Mouse (Mus musculus): ENCODE data around the gene Mogat2.
A peak's percentile ranks its signal among the peaks of the same experiment; 100 is the strongest.

Mogat2 gene

DNA sequence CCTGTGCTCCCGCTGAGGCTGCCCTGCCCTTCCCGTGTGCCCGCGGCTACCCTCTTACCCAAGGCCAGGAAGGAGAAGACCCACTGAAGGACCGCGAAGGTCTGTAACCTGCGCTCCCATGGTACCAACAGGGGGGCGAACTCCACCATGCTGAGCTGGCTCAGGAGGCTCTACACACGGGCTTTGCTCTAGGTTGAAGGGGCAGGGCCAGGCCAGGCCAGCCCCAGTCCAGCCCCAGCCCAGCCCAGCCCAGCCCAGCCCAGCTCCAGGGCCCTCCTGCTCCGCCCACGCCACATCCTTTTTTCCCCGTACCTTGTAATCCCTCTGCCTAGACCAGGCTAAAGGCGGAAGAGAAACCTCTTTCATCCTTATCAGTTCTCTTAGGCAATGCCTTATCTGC, at the start of gene Mogat2:
Gene Mogat2 (minus strand): TSS at position 203 of the 400 bp plus-strand sequence.
- DNase-seq: peak in 1 of 2 experiments; percentile 57

DNA sequence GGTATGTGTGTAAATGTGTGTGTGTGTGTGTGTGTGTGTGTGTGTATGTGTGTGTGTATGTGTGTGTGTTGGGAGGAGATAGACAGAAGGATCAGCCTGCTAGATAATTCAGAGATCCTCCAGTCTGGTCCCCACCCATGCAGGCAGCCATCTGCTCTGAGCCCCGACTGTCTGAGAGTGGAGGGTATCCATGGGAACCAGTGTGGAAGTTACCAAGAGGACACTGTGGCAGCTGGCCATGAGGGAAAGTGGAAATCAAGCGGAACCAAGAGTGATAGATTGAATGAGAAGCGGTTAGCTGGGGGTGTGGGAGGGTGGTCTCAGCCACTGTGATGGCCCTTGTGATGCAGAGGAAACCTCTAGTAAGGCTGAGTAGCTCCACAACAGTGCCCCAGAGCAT, 48.9 kb upstream of the Mogat2 start:
- no peak for DNase-seq

DNA sequence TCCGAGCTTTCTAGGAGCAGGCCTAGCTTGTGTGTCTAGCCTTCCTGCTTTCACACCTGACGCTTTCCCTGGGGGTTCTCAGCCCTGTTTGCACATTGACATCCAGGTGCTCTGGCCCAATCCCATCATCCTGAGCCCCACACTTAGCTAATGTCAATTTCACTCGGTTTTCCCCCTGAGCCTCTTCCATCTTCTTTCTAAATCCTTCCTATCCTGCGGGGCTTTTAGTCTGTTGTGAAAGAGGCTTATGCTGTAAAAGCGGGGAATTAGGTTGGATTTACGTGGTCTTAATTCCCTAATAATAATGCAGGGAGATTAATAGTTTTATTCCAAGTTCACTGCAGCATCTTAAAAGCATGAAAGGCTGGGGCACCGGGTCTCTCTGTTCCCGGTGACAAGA, 41.2 kb upstream of the Mogat2 start:
- no peak for DNase-seq

DNA sequence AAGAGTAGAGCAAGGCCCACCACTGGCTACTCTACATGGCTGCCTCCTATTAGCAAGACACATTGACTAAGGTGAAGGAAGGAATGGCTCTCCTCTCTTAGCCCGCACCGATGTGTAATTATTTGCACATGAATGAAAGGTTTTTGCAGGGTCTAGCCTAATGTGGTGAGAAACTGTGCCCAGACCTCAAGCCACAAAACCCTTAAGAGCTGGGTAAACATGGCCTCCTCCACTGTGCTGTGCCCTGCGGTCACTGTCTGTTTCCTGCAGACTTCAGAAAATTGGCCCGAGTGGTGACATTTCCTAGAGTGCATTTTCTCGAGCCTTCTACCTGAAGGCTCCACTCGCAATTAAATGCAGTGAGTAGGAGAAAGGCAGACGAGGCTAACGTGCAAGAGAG, 39.9 kb upstream of the Mogat2 start:
- no peak for DNase-seq

DNA sequence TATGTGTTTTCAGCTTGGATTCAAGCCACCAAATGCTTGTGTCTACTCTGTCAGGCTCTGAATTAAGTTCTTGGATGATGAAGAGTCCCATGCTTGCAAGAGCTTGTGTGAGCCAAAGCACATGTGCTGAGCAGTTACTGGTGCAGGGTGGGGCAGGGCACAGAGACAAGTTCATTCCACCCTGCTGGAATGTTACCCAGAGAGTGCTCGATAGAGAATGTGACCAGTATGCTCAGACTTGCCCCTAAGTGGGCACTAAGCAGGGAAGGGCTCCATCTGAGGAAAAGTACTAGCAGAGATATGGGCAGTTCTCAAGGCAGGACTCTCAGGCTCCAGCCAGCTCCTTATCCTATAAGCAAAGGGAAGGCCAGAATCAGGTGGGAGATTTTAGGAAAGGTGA, 38.3 kb upstream of the Mogat2 start:
- DNase-seq: no peak

DNA sequence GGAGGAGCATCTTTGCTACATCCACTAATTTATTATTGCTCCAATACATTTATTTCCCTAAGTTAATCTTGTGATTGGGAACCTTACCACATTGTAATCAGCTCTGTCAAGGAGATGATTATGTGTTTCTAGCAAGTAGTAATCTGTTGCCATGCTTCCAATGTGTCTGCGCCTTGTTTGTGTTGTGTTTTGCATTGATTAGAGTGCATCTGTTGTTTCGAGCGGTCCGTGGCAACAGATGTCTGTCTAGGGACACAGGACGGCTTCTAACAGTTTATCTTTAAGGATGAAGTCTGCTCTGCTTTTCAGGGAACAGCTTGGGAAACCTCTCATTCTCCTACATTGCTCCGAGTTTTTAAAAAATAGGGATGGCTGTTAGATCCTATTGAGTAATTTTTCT, 36.7 kb upstream of the Mogat2 start:
- DNase-seq: no peak

DNA sequence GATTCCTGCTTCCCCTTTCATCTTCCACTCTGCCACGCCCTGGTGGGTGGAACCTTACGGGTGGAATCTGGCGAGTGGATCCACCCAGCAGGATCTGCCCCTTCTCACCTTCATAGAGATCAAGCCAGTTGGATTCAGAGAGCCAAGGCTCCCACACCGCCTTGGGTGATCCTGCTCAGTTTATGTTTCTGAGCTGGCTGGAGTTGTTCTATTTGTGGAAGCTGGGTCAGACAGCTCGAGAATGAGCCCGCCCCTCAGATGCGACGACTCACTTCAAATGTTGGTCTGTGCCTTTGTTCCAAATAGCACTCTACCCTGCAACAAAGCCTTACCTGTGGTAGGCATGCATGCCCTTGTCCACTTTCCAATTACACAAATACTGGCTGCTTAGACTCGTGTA, 33.2 kb upstream of the Mogat2 start:
- no peak for DNase-seq

DNA sequence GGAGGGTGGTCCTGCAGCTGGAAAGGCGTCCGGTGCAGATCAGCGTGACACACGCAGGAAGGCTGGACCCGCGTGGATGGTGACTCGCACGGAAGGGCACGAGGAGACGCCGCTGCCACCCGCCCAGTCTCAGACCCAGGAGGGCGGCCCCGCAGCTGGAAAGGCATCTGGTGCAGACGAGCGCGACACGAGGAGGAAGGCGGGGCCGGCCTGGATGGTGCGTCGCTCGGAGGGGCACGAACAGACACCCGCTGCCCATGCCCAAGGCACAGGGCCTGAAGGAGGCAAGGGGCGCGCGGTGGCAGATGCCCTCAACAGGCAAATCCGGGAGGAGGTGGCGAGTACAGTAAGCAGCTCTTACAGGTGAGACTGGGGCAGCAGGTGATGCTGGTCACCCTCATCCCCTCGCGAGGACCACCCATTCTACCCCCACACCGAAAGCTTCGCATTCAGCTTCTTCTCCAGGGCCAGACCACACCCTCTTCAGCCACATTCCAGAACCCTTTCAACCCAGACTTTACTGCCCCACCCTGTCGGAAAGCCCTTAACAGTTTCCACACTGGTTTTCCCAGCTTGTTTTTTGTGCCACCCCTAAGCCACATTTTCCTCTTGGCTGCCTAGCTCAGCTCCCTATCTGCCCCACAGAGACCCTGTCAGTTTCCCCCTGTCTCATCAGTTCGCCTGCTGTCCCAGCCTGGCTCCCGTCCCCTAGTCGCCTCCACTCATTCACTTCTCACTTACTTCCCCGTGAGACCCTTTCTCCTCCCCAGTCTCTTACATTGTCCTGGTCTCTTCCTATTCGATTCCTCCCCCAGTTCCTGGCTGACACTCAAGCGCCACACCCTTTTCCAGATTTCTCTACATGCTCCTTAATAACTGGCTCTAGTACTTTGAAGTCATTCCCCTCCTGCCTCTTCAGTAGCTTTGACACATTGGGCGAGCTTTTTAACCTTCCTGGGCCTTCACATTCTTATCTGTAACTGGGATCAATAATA, 30.8 kb upstream of the Mogat2 start:
- DNase-seq: peak in 1 of 2 experiments; percentile 18

DNA sequence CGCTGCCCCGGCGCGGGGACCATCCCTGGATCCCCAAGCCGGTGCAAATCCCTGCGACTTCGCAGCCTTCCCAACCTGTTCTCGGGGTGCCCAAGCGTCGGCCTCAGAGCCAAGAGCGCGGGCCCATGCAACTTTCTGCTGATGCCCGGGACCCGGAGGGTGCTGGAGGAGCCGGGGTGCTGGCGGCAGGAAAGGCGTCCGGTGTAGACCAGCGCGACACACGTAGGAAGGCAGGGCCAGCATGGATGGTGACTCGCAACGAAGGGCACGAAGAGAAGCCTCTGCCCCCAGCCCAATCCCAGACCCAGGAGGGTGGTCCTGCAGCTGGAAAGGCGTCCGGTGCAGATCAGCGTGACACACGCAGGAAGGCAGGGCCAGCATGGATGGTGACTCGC, 30.1 kb upstream of the Mogat2 start:
- DNase-seq: no peak

DNA sequence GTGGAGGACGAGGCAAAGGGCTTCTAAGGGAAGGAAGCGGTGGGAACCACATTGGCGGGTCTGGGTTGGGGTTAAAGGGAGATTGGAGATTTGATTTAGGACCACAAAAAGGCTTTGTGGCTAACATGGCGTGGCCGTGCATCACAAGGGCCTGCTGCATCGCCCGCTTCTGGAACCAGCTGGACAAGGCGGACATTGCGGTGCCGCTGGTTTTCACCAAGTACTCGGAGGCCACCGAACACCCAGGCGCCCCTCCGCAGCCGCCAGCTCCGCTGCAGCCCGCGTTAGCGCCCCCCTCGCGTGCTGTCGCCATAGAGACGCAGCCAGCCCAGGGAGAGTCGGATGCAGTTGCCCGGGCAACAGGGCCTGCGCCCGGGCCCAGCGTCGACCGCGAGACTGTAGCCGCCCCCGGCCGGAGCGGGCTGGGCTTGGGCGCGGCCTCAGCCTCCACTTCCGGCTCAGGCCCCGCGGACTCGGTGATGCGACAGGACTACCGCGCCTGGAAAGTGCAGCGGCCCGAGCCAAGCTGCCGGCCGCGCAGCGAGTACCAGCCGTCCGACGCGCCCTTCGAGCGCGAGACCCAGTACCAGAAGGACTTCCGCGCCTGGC, 29.6 kb upstream of the Mogat2 start:
- peak; percentile 30 to 64 for DNase-seq

DNA sequence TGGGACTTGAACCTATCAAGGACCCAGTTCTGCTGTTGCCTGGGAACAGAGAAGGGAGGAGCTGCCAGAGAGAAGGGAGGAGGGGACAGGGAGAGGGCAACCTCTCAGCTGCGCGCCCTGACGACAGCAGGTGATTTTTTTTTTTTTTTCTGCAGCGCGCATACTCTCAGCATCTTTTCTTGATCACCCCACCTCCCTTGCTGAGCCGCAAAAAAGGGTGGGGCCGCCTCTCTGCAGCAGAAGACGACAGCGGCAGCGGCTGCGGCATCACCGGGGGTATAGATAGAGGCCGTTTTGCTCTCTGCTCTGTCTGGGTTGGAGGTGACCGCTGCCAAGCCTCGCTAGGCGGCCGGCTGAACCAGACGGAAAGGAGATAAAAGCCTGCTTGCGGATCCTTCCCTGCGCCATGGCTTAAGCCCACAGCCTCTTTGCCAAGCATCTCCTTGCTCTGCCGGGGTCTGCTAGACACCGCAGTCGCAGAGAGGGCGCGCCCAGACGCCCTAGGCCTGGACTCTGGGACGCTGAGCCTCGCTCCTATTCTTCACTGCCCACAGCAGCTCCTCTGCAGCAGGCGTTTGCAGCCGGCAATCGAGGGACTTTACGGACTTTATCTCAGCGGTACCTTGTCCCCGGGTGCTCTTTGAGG, 29.0 kb upstream of the Mogat2 start, which contains the start of gene Map6:
Gene Map6 (plus strand): TSS at position 197 of the 646 bp plus-strand sequence.
- peak in 1 of 2 experiments; percentile 3 for DNase-seq

DNA sequence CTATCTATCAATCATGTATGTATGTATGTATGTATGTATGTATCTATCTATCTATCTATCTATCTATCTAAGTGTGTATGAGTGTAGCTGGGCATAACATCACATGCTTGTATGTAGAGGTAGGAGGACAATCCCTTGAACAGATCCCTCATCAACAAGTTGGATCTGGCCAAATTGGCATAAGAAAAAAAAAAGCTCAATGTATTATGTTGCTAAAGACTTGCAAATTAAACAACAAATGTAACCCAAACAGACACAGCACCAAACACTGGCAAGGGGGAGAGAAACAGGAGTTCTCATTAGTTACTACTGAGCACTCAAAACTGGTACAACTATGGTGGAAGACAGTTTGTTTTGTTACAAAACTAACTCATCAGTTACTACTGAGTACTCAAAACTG, 26.2 kb upstream of the Mogat2 start:
- DNase-seq: no peak

DNA sequence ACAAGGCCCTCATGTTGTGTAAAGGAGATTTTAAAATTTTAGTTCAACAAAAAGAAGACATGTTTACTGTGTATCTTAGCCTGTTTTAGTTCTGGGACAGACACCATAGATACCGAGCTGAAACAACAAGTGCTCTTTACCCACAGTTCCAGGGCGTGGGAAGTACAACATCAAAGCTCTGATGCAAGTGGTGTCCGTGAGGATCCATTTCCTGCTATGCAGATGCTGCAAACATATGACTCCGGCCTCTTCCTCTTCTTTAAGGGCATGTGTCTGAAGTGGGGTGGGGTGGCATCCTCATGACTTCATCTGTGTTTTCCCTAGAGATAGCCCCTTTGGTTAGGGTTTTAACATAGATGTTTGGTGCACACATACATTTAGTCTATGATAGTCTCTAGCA, 25.1 kb upstream of the Mogat2 start:
- no peak for DNase-seq

DNA sequence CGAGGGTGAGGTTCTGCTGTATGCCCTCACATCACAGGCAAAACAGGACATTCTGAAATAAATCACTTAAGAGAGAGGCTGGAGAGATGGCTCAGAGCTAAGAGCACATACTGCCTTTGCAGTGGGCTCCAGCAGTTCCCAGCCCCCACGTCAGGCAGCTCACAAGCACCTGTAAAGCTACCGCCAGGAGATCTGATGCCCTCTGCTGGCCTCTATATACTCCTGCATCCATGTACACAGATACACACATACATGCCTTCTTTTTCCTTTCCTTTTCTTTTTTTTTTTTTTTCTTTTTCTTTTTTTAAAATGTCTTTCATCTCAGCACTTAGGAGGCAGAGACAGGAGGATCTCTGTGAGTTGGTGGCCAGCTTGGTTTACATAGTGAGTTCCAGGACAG, 23.5 kb upstream of the Mogat2 start:
- DNase-seq: no peak

DNA sequence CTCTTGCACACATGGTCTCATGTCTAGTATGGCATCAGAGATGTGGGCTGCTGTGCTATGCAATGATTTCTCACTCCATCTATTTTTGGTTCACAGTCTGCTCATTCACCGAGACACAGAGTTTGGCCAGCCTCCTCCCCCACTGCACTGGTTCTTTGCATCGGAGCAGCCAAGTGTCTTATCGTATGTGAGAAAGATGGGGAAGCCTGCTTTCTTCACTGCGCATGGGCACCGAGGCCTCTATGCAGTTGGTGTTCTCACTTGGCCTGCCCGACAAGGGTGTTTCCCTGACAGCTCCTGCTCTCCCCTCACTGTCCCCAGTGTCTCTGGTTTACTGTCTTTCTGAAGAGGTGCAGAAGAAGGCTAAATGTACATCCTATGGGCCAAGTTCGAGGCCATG, 16.6 kb upstream of the Mogat2 start:
- DNase-seq: no peak

DNA sequence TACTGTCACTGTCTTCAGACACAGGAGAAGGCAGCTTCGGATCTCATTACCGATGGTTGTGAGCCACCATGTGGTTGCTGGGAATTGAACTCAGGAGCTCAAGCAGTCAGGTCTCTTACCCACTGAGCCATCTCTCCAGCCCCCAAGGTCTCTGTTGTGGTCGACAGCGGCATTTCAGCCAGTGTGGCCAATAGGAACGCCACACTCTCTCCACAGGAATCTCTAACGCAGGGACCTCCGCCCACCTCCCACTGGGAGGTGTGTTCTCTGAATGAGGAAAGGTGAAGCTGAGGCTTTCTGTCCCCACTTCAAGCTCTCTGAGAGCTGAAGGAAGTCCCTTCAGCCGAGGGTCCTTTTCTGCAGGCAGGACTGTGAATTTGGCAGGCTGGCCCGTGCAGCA, 12.0 kb upstream of the Mogat2 start:
- no peak for DNase-seq

DNA sequence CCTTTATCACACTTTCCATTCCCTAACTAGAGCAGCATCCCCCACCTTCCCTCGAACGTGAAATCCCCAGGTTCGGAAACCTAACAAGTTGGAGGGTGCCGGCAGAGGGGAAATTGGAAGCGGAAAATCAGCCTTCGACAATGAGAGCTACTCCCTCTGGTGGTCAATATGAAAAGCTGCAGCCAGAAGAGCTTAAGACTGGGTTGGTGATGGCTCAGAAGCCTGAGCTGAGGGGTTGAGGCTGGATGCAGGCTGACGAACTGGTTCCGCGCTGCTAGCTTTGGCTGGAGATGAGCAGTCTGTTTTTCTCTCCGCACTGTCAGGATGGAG, 11.1 kb upstream of the Mogat2 start:
- DNase-seq: peak; percentile 52 to 57

DNA sequence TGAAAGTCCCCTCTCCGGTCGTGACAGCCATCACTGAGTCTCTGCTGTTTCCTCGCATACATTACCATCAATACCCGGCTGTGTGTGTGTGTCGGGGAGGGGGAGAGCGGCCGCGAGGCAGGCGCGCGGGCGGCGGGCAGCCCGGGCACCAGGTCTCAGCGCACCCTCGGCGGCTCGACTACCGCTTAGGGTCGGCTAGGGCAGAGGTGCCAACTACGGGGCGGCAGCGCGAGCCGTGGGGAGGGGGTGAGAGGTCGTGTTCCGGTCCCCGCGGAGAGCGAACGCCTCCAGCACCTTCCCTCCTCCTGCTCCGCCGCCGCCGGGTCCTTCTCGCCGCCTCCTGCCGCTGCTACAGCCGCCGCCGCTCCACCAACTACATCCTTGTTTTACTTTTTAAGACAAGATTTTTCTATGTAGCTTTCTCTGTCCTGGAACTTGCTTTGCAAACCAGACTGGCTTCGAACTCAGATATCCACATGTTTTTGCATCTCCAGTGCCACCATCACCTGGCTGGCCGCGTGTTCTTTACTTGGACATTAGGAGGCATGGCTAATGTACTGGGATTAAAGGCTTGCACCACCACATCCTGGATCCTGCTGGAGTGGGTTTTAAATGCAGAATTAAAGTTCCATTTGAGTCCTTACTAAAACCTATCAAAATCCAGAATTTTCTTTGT, 10.6 kb upstream of the Mogat2 start:
- peak in 1 of 2 experiments; percentile 35 for DNase-seq

DNA sequence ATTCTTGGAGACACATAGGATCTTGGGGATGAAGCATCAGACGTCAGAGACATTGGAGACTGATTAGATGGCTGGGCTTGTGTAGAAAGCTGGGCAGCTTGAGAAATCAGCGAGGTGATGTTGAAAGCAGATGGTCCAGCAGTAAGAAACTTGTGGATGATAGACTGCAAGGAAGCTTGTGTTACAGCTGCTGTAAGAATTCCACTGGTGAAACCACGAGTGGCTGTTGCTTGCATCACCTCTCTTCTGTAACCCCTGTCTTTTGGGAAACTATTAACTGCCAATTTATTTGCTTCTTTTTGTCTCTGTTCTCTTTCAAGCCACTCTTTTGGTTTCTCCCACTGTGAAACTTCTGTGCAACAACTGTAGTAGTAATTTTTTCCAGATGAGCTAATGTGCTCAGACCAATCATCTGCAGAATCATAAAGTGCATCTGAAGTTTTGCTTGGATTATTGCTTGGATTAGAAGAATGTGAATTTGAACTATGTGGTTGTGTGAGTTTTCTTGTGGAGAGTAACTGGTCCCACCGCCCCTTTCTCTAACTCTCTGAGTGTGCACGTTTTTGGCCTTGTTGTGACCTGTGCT, 9.8 kb upstream of the Mogat2 start:
- DNase-seq: no peak

DNA sequence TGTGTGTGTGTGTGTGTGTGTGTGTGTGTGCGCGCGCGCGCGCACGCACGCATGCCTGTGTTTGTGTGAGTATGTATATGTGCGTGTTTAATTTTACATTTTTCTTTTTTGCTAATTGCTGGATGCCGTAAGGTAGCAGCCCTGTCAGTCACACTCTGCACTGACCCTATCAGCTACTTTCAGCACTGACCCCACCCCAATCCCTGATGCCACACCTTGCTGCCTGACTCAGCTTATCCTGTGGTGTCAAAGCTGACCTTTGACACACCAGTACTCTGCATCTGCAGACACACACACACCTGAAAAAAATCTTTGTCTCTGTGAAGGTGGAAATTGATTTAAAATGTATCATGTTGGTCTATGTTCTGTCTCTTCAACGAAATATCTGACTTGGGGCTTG, 3.7 kb upstream of the Mogat2 start:
- DNase-seq: no peak

DNA sequence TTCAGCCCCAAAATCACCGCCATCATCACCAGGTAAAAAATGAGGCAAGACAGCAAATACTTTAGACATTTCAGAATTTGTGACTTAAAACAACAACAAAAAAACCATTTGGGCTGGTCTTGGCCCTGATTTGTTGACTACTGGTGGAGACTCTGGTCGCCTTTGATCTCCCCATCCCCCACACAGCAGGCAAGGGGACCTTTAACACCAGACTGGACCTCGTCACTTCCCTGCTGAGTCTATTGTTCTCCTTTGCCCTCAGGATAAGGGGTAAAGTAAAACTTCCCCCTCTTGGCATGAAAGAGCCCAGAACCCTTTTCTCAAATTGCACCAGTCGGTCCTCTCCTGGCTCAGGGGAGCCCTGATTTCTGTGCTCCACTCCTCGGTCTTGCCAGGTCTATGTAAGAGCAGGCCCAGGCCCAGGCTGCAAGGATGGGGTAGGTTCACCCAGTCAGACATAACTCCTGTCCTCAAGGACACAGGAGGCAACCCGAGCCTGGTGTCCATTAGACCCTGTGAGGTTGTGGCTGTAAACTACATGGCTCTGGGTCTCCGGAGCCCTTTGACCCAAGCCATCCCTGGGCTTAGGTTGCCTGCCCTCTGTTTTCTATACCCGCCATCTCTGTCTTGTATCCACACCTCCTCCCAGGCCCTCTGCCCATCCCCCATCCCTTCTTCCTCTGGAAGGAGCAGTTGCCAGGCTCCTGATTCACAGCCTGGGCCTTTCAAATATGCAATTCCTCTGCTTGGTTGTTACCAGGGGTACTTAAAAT, 1.3 kb downstream of the Mogat2 start:
- DNase-seq: peak in 1 of 2 experiments; percentile 65

DNA sequence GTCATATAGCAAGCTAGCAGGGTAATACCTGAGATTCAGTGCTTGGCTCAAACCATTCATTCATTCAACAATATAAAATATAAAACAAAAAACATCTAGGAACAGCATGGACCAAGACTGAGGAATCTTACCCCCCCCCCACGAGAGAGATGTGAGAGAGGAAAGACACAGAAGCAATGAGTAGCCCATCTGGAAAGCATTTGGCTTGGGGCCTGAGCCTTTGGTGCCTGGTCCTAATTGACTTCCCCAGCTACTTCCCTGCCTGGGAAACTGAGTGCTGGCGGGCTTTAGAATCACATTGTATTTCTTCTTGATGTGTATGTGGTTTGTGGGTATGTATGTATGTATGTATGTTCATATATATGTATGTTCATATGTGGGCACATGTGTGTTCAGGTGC, 2.8 kb downstream of the Mogat2 start:
- DNase-seq: no peak

All from kidney, postnatal 36 days (tissue).